Mouse (Mus musculus): ENCODE results near the gene Oas1g. TPM values are rescaled to one million over a fixed set of nuclear protein-coding genes. Genes with fewer than 3 reads are reported as not detected.
"Not testable (repeated sequence)": the region's sequence is repeated elsewhere in the genome, so short reads cannot be mapped to it uniquely, and the experiment has no call there.

Gene Oas1g
- 0.19 TPM in 1 of 2 replicates, not detected in the other for polyA plus RNA-seq (2015; fragmentation: Nextera tagmentation; extraction: Ambion mirVana)

DNA sequence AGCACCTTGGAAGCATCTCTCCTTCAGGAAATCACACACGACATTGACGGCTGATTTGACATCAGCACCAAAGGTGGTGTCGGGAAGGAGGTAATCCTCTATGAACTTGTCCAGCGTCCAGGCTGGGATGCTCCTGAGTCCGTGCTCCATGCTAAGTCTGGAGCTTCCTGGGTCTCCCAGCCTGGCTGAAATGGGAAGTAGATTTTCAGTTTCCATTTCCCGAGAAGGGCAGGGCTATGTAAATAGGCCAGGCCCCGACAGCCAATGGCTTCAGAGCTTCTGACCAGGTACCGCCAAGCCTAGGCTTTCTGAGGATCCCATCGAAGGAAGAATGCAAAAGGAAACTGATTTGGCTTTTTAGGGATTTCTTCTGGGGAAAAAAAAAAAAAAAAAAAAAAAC lies at the start of gene Oas1g:
Gene Oas1g (minus strand): TSS at position 201 of the 400 bp plus-strand sequence.
- 27% methylated on average over 6 of the region's 9 CpGs for WGBS
- not testable (repeated sequence) for H3K4me3 ChIP-seq; ATAC-seq (ENCODE audit: low FRiP score); H3K9me3 ChIP-seq; H3K36me3 ChIP-seq; H3K27me3 ChIP-seq; H3K4me1 ChIP-seq (replicated peaks); H3K27ac ChIP-seq; H3K4me2 ChIP-seq; H3K9ac ChIP-seq

DNA sequence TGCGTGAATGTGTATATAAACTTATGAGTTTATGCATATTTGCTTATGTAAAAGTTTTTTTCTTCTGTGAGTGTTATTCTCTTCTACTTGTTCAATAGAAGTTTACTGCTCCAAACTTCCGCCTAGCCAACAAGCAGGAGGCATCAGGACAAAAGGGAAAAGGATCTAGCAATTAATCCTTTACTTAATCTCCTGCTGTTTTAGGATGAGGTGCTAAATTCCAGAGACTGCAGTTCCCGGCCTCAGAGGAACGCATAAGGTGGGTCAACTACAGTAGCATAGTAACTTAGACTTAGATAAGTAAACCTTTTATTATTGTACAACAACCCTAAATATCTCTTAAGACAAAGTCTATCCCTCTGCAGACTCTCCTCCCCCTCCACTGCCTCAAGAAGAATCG lies 46.6 kb upstream of the Oas1g start:
- no peaks in the 10 kb centered on the region for H3K27me3 ChIP-seq
- no peak overlapping the region for H3K4me3 ChIP-seq
- ATAC-seq (ENCODE audit: low FRiP score), result no peak
- H3K9ac ChIP-seq, result no peak overlapping the region
- no peak overlapping the region for H3K27ac ChIP-seq
- H3K4me1 ChIP-seq (replicated peaks), result no peaks in the 10 kb centered on the region
- no peaks in the 10 kb centered on the region for H3K36me3 ChIP-seq
- WGBS, result 26% methylated on average over 5 of the region's 5 CpGs
- no peak overlapping the region for H3K4me2 ChIP-seq
- 0 out of 2 replicates have a peak, but pooled peaks cover 2% of the 10 kb centered on the region for H3K9me3 ChIP-seq

DNA sequence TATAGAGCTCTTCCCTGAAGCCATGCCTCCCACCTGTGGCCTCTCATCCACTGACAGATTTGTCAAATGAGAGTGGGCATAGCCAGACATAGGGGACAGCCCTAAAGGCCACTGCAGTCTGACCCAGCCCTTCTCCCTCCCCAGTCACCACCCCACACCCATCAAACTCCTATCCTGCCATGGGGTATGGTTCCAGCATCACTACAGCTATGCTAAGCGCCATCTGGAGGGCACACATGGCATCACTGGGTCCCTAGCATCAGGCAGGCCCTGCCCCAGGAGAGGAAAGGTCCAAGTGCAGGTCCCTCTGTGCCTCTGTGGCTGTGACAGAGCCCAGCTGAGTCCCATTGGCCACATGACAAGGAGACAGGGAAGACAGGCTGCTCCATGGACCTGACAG lies 39.6 kb upstream of the Oas1g start:
- Histone ChIP-seq H3K4me2 (no peak overlapping the region), H3K27ac (no peak overlapping the region), H3K4me1 (replicated peaks) (no peaks in the 10 kb centered on the region), H3K9ac (no peak overlapping the region), H3K9me3 (0 out of 2 replicates have a peak, but pooled peaks cover 2% of the 10 kb centered on the region), H3K27me3 (no peaks in the 10 kb centered on the region), H3K36me3 (no peaks in the 10 kb centered on the region), H3K4me3 (no peak overlapping the region)
- no peak for ATAC-seq (ENCODE audit: low FRiP score)
- 0% methylated on average over 1 of the region's 1 CpGs for WGBS

DNA sequence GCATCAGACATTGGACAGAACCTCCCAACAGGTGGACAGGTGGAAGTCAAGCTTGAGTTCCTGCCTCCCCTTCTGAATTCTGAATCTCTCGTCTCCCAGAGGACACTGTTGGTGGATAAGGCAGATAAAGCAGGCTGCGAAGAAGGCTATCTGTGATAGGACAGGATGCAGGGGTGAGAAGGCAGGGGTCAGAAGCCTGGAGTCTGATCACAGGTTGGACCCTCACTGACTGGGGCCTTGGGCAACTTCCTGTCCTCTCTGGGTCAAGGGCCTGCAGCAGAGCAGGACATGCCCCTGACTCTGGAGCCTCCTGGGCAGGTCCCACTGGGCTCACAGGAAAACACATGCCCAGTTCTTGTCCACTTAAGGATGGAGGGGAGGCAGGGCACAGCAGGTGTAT lies 38.9 kb upstream of the Oas1g start:
- H3K9ac ChIP-seq; H3K27me3 ChIP-seq; H3K36me3 ChIP-seq; ATAC-seq (ENCODE audit: low FRiP score); H3K27ac ChIP-seq; H3K4me3 ChIP-seq; H3K4me1 ChIP-seq (replicated peaks); H3K4me2 ChIP-seq; H3K9me3 ChIP-seq: not testable (repeated sequence)
- WGBS, result 71% methylated on average over 2 of the region's 2 CpGs

DNA sequence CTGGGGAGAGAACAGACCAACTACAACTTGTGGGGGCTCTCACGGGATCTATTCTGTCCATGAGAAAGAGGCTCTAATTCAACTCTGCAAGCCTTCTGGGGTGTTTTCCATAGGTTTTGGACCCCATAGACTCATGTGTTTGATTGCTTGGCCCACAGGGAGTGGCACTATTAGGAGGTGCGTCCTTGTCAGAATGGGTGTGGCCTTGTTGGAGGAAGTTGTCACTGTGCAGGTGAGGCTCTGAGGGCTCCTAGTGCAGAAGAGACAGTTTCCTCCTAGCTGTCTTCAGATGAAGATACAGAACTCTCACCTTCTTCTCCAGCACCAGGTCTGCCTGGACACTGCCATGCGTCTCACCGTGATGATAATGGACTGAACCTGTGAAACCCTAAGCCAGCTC lies 37.1 kb upstream of the Oas1g start:
- not testable (repeated sequence) for H3K27ac ChIP-seq; H3K36me3 ChIP-seq; H3K4me2 ChIP-seq; ATAC-seq (ENCODE audit: low FRiP score); H3K9me3 ChIP-seq; H3K4me1 ChIP-seq (replicated peaks); H3K27me3 ChIP-seq; H3K9ac ChIP-seq; H3K4me3 ChIP-seq
- WGBS, result 85% methylated on average over 4 of the region's 4 CpGs

DNA sequence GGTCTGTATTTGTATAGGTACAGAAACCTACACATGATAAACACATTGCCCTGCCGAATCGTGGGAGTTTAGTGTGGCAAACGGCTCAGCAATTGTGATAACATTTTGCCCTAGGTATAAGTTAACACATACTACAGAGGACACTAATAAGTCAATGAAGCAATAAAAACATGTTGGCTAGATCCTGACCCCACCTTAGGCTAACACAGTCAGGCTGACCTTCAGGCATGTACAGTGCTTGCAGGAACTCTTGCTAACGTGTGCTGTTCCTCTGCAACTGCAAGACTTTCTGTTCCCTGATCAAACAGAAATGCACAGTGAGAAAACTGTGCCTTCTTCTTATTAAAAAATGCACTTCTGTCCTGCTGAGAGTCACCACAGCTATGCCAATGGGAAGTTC lies 36.6 kb upstream of the Oas1g start:
- H3K4me1 ChIP-seq (replicated peaks), result no peaks in the 10 kb centered on the region
- H3K9me3 ChIP-seq, result no peaks in the 10 kb centered on the region
- WGBS, result 89% methylated on average over 4 of the region's 4 CpGs
- no peak overlapping the region for H3K9ac ChIP-seq
- no peaks in the 10 kb centered on the region for H3K27me3 ChIP-seq
- H3K36me3 ChIP-seq, result no peaks in the 10 kb centered on the region
- no peak overlapping the region for H3K27ac ChIP-seq
- H3K4me3 ChIP-seq, result no peak overlapping the region
- H3K4me2 ChIP-seq, result no peak overlapping the region
- ATAC-seq (ENCODE audit: low FRiP score), result no peak

DNA sequence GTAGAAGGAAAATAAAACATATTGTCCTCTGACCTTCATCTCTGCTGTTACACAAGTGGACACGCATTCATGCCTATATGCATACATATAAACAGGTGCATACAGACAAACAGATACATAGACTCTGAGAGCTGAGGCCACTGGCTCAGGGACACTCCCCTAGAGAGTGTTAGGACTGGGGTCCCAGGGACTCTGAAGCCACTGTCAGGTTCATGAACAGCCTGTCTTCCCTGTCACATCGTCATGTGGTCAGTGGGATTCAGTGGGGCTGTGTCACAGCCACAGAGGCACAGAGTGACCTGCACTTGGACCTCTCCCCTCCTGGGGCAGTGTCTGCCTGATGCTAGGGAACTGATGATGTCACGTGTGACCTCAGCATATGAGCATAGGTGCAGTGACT lies 32.9 kb upstream of the Oas1g start:
- no peak overlapping the region for H3K9ac ChIP-seq
- no peak overlapping the region for H3K27ac ChIP-seq
- no peaks in the 10 kb centered on the region for H3K9me3 ChIP-seq
- no peaks in the 10 kb centered on the region for H3K36me3 ChIP-seq
- 87% methylated on average over 3 of the region's 3 CpGs for WGBS
- no peak overlapping the region for H3K4me3 ChIP-seq
- no peaks in the 10 kb centered on the region for H3K27me3 ChIP-seq
- no peak overlapping the region for H3K4me2 ChIP-seq
- H3K4me1 ChIP-seq (replicated peaks), result no peaks in the 10 kb centered on the region
- ATAC-seq (ENCODE audit: low FRiP score), result no peak

DNA sequence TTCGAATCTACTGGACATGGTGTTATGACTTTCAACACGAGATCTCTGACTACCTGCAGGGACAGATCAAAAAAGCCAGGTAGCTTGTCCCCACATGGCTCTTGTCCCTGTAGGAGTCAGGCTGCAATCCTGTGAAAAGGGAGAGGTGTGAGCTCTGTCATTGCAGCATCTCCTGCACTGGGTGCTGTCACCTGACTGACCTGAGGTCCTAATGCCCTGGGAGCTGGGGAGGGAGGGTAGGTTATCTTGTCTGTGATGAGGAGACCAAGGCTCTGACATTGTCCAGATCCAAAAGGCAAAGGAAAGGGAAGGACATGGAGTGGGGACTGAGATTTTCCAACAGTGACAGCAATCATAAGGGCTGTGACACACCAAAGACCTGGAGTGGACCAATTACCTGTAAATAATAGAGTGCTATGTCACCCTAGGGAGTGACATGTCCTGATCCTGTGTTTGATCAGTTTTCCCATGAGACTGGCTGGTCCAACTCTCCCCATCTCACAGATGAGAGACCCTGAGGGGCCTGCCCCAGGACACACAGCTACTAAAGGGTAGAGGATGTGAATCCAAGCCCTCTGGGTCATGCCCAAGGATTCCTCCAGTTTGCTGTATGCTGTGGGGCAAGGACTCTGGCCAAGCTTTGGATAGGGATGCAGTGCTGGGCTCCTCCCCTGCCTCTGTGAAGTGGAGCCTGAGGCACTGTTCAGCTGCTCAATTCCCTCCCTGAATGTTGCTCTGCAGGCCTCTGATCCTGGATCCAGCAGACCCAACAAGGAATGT lies 31.9 kb upstream of the Oas1g start:
- H3K36me3 ChIP-seq; ATAC-seq (ENCODE audit: low FRiP score); H3K9me3 ChIP-seq; H3K27ac ChIP-seq; H3K4me2 ChIP-seq; H3K4me3 ChIP-seq; H3K27me3 ChIP-seq; H3K4me1 ChIP-seq (replicated peaks); H3K9ac ChIP-seq: not testable (repeated sequence)
- 78% methylated on average over 2 of the region's 2 CpGs for WGBS

DNA sequence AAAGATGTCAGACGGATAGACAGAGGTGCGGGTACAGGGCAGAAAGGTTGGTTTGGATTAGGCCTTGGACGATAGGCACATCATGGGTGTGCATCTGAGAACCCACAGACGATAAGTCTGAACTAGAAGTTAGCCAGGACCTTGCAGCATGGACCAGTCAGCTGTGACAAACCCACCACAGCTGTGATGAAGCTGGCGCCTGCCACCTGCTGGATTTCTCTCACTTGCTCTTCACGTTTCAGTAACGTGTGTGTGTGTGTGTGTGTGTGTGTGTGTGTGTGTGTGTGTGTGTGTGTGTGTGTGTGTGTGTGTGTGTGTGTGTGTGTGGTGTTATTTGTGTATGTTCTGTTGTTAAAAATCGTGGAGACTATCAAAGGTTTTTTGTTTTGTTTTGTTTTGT lies 26.8 kb upstream of the Oas1g start, which contains the start of gene Oas1d:
Gene Oas1d (plus strand): TSS at position 333 of the 400 bp plus-strand sequence.
- H3K9me3 ChIP-seq; H3K4me1 ChIP-seq (replicated peaks); H3K27me3 ChIP-seq; ATAC-seq (ENCODE audit: low FRiP score); H3K36me3 ChIP-seq; H3K4me3 ChIP-seq; H3K4me2 ChIP-seq; H3K27ac ChIP-seq; H3K9ac ChIP-seq: not testable (repeated sequence)
- 49% methylated on average over 8 of the region's 8 CpGs for WGBS

DNA sequence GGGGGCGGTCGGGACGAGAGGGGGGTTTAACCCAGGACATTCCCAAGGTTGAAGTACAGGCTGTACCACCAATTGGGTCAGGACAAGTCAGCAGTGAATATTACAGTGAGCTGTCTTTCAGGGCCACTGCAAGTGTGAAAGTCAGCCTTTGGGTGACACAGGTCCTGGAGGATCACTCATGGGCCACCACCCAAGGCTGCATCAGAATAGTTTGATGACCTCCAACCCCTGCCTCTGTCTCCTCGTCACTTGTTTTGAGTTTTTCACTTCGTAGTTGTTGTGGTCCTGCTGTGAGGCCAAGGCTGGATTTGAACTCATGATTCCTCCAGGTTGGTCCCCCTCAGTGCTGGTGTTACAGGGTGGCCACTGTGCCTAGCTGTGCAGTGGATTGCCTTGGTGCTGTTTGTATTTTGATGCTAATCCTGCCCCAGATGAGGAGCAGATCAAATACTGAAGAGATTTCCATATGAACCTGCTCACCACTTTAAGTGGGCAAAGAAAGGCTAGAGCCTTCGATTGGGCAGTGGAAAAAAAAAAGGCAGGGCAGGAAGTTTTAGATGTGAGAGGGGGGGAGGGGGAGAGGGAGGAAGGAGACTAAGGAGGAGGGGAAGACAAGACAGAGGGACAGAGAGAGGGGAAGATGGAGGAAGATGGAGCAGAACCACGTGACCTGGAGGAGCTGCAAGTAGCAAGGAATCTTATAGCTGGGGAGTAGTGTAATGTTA lies 20.9 kb upstream of the Oas1g start:
- Histone ChIP-seq H3K9ac (no peak overlapping the region), H3K27me3 (no peaks in the 10 kb centered on the region), H3K4me1 (replicated peaks) (no peaks in the 10 kb centered on the region), H3K27ac (no peak overlapping the region), H3K4me3 (no peak overlapping the region), H3K36me3 (no peaks in the 10 kb centered on the region), H3K4me2 (no peak overlapping the region), H3K9me3 (no peaks in the 10 kb centered on the region; the same call in 1 of the 2 replicates)
- no peak for ATAC-seq (ENCODE audit: low FRiP score)
- 39% methylated on average over 7 of the region's 7 CpGs for WGBS

DNA sequence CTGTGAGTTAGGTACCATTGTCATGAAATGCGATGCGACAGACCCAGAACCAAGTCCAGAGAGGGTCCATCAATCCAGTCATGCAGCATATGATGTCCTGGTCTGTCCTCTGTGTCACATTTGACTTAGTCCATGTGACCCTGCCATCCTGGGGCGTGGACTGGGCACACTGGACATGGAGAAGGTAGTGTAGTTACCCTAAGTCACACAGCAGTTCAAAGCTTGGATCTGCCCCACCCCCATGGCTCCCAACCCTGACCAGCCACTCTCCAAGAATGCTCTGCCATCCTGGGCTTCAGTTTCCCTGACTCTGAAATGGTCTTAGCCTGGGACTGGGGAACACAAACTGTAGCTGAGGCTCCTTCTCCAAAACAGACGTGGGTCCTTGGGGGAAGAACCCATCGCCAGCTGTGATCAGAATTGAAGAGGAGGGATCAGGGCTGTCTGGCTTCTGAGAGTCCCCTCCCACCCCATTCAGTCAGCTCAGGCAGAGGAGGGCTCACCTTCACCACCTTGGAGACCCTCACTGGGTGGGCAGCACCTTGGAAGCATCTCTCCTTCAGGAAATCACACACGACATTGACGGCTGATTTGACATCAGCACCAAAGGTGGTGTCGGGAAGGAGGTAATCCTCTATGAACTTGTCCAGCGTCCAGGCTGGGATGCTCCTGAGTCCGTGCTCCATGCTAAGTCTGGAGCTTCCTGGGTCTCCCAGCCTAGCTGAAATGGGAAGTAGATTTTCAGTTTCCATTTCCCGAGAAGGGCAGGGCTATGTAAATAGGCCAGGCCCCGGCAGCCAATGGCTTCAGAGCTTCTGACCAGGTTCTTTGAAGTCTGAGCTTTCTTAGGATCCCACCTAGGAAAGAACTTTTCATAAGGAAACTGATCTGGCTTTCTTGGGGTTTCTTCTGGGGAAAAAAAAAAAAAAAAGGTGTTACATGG lies 19.6 kb upstream of the Oas1g start, which contains the start of gene Oas1a:
Gene Oas1a (minus strand): TSS at position 731 of the 943 bp plus-strand sequence.
- not testable (repeated sequence) for H3K27me3 ChIP-seq; H3K9ac ChIP-seq; H3K4me2 ChIP-seq; H3K9me3 ChIP-seq; H3K4me1 ChIP-seq (replicated peaks); H3K4me3 ChIP-seq; ATAC-seq (ENCODE audit: low FRiP score); H3K36me3 ChIP-seq; H3K27ac ChIP-seq
- WGBS, result 40% methylated on average over 9 of the region's 12 CpGs

DNA sequence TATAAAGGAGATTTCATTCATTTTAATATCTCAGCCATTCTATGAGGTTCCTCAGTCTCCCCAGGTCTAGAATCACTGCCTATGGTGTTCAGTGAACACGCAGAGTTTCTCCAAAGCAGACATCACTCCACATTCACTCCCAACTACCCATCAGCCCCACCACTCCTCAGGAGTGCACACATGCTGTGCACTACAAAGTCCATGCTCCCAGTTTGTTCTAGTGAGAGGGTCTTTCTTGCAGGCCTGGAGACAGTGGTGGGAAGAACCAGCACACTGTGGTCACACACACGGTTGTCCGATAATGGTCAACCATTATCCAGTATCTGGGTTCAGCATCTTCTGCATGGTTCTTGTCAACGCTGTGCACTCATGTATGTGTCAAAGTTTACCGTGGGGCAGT lies 14.6 kb upstream of the Oas1g start:
- 96% methylated on average over 5 of the region's 5 CpGs for WGBS

More for the DNA sequence above, 14.6 kb upstream of the Oas1g start:
- Histone ChIP-seq H3K4me1 (replicated peaks) (no peaks in the 10 kb centered on the region), H3K27ac (no peak overlapping the region), H3K4me3 (no peak overlapping the region), H3K4me2 (no peak overlapping the region), H3K27me3 (no peaks in the 10 kb centered on the region), H3K9me3 (peaks cover 6% of the 10 kb centered on the region; the same call in 1 of the 2 replicates), H3K9ac (no peak overlapping the region), H3K36me3 (no peaks in the 10 kb centered on the region)
- no peak for ATAC-seq (ENCODE audit: low FRiP score)

Measured in hindbrain, embryonic 13.5 days (tissue).